Mouse (Mus musculus): Measurements from ENCODE around the gene Myo18b.

Gene Myo18b

DNA sequence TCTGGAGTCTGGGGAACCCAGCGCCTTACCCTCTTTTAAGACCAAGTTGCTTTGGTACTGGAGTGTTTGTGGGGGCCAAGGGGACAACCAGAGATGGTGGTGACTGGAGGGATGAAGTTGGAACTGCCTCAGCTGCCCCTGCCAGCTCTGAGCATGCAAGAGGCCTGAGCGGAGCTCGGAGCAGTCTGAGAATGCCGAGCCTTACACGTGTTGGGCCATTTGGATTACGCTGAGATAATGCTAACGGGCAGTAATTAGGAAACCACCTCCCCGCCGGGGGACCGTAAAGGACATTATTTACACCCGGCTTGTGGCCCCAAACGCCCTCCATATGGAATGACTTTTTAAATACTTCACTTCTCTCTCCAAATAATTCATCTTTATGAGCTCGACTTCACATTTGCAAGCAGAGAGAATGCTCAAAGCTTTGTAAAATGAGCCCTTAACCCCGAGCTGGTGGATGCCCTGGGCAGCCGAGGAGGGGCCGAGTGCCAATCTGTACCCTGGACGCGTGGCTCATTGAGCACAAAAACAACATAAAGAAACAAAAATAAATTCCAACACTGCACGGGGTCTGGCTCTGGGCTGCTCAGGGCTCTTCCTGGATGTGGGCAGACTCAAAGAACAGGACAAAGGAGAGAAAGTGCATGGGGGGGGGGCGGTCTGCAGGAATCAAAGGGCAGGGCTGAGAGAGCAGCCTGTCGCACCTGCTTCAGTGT, 148.0 kb downstream of the Myo18b start:
- DNase-seq (ENCODE audit: low read depth, low spot score): no peak

GRCm38 (mm10) chr5:112747306-112747930, 148.7 kb downstream of the Myo18b start:
- DNase-seq (ENCODE audit: low read depth, low spot score): no peak

DNA sequence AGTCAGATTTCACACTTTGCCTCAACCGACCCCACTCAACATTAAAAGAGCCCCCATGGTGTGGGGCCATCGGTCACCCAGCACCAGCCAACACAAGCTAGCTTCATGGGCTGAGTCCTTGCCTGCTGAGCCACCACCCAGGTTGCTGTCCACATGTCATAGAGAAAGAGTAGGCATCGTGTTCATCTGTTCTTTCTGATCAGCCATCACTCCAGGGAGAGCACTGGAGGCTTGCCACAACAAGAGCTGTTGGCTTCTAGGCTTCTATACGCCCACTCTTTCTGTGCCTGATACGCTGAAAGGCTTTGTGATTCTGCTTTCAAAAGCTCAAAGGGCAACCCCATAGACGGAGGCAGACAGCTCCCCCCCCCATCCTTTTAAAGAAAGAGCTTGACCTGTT, 151.0 kb downstream of the Myo18b start:
- no peak for DNase-seq (ENCODE audit: low read depth, low spot score)

DNA sequence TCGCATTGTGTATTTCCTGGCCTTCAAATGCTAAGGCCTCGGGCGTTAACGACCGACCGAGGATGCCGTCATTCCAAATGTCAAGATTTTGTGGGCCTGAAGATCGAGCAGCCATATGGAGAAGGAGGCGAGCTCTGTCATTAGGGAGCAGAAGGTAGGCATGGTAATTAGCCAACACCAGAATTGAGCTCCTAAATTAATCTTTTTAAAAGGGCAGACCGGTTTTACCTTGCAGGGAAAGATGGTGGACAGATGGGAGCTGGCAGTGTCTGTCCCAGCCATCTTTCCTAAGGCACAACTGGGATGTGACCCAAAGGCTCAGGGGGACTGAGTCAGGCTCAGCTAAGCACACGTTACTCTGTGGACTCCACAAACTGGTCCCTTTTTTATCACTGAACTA, 151.6 kb downstream of the Myo18b start:
- DNase-seq (ENCODE audit: low read depth, low spot score): no peak

DNA sequence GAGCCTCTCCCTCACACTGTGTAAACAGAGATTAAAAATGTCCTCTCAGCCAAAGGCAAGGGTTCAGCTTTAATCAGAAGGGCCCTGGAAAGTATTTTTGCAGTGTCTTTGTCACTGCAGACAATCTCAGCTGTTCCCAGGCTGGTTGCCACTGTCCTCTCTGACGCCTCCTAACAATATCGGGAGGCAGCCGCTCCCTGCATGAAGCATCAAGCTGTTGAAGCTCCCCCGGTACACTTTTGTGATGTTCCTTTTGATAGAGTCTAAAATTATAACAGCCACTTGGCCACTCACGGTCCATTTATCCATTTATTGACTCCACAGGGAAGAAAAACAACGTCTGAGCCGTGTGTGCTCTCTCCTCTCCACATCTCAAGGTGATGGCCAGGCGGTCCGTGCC, 153.0 kb downstream of the Myo18b start:
- DNase-seq (ENCODE audit: low read depth, low spot score): no peak

- DNase-seq (ENCODE audit: low read depth, low spot score): peak; percentile 73
Observed at GRCm38 (mm10) chr5:112740651-112741050, 155.5 kb downstream of the Myo18b start.

GRCm38 (mm10) chr5:112735040-112735439, 161.1 kb downstream of the Myo18b start:
- no peak for DNase-seq (ENCODE audit: low read depth, low spot score)

GRCm38 (mm10) chr5:112730604-112731003, 165.6 kb downstream of the Myo18b start:
- no peak for DNase-seq (ENCODE audit: low read depth, low spot score)

GRCm38 (mm10) chr5:112728432-112728831, 167.7 kb downstream of the Myo18b start:
- DNase-seq (ENCODE audit: low read depth, low spot score): no peak

DNA sequence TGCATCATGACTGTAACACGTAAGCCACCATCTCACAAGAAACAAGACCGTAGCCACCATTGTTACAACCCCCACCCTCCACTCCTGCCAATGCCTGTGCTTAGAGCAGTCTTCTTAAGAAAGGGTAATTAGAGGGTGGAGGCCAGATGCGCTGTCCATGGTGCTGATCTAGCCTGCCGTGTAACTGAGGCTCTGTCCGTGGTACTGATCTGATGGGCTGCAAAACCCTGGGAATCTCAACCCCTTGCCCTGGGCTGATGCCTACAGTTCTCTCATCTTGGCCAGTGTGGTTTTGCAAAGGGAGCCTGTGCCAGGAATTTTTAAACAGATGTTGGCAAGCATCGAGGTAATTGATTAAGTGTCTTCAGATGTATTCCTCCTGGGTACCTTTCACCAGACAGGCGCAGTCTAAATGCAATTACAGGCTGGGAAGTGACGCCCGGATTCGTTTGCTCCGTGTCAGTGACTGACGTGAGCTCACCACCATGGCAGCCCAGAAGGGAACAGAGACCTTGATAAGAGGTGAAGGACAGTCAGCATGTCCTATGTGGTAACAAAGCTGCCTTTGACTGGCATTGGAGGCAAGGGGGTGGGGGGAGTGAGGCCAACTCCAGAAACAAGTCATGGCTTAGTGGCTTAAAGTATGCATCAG, 177.4 kb downstream of the Myo18b start:
- DNase-seq (ENCODE audit: low read depth, low spot score): no peak

DNA sequence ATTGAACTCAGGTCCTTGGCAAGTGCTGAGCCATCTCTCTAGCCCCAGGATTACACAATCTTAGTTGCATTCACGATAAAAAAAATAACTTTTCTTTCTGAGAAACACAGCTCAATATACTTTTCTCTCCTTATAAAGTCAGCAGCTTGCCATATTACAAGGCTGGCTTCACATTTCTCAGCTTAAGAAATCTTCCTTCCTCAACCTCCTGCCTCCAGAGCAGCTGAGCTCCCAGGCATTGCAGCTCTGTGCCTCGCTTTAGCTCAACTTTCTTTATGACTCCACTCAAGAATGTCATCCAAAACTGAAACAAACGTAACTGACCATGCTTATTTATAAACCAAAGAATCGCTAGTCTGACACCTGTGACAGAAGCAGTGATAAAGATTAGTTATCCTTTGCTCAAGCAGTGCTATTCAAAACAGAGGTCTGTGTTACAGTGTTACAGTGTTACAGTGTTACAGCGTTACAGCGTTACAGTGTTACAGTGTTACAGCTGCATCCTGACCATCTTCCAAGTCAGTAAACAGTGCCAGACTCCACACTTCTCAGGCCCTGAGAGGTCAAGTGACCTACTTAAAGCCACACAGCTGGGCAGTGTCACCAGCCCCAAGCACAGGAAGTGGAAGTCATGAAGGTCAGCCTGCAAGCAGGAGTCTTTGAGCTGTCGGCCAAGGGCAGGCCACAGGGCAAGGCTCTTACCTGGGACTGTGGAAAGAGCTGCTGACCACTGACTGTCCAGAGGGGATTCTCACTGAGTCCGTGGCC, 181.3 kb downstream of the Myo18b start:
- no peak for DNase-seq (ENCODE audit: low read depth, low spot score)

GRCm38 (mm10) chr5:112709831-112710230, 186.3 kb downstream of the Myo18b start:
- no peak for DNase-seq (ENCODE audit: low read depth, low spot score)

DNA sequence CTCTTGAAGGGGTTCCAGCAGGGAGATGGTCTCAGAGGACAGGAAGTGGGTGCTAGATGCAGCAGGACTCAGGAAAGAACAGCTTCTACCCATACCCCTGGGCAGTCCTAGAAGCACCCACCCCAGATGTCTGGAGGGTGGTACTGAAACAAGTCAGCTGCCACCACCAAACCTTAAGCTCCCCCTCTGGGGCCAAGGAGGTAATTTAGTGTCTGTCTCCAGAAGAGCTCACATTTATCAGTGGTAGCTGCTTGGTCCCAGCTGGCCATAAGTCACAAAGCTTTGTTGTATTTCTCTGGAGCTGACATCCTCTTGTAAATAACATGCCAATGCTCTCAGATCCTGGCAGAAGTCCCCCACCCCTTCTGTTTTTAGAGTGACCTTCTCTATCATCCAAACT, 187.7 kb downstream of the Myo18b start:
- DNase-seq (ENCODE audit: low read depth, low spot score): no peak

- peak; percentile 64 for DNase-seq (ENCODE audit: low read depth, low spot score)
Observed at GRCm38 (mm10) chr5:112707478-112707877, 188.7 kb downstream of the Myo18b start.

DNA sequence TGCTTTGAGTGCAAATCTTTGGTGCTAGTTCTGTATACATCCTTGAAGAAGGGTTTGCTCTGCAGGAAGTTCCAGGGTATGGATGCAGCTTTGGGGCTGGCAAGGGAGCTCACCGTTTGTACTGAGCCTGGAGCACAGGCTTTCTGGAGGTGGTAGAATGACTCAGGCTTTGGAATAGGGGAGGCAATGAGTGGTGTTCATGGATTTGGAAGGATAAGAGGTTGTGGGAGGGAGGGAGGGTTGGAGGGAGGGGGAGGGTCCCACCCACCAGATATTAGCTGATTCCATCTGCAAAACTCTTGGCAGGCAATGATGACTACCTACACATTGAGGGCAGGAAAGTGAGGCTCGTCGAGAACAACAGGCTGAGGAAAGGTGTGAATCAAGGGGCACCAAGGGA, 195.4 kb downstream of the Myo18b start:
- DNase-seq (ENCODE audit: low read depth, low spot score): peak; percentile 89

DNA sequence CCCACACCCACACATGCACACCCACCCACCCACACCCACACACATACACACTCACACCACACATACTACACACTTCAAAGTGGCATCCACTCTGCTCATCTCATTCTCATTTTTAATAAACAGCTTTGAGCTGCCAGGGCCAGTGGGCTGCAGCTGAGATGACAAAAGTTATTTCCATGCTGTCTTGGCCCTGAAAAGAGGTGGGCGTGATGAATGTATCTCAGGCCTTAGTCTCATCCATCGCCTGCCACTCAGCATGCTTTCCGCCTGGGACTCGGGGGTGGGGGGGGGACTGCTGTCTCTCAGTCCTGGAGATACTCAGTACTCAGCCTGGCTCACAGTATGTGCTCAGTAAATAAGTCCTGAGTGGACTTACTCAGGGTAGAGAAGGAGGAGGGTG, 199.5 kb downstream of the Myo18b start:
- DNase-seq (ENCODE audit: low read depth, low spot score): no peak

GRCm38 (mm10) chr5:112695254-112695711, 200.9 kb downstream of the Myo18b start:
- no peak for DNase-seq (ENCODE audit: low read depth, low spot score)

DNA sequence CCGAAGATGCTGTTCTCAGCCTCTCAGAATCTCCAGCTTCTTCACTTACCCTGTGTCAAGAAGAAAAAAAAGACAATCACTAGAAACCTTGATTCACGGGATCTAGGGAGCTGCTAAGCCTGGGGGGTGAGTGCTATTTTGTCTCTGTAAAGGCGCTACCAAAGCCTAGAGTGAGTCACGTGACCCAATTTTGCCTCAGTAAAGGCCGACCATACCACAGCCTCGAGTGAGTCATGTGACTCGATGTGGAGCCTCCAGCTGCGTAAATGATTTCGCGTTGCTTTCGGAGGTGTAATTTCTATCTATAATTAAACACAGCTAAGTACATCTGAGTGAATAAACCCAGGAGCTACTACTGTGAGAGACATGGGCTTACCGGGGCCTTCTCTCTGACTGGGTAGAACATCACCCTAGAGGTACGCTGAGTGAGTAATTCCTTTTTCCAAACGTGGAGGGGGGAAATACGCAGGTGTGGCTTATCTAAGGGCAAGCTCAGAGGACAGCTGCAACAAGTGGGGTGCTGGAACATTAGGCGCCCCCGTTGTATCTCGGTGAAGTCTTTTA, 202.8 kb downstream of the Myo18b start:
- DNase-seq (ENCODE audit: low read depth, low spot score): peak; percentile 77

- no peak for DNase-seq (ENCODE audit: low read depth, low spot score)
Observed at GRCm38 (mm10) chr5:112687100-112687818, 208.9 kb downstream of the Myo18b start.

DNA sequence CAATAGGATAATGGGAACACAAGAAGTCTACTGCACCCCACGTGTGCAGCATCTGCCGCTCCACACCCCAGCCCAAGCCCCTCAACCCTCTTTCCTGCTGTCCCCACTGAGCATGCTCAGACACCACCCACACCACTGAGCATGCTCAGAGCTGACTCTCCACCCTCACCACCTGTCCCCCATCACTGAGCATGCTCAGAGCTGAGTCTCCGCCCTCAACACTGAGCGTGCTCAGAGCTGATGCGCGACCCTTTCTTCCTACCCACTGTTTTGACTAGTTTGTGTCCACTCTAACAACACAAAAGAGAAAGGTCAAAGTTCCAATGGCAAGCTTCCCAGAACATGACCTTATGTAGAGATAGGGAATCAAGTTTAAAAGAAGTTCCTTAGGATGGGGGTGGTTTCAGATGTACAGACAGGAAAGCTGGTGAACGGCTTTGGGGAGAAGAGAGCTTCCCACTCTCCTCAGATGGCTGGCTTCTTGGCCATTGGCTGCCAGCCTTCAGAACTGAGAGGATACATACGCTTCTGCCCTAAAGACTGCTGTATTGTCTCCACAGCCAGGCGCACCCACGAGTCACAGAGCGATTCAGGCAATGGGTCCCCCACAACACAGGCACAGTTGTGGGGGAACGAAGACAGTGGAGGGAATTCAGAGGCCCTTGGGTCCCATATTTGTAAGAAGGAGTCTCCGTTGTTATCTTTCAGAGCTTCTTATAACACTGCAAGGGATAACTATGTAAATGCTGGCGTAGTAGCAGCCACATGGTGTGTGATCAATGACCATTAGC, 209.7 kb downstream of the Myo18b start:
- no peak for DNase-seq (ENCODE audit: low read depth, low spot score)
